Mouse (Mus musculus) neural tube, embryonic 14.5 days (tissue): ENCODE measurements around the gene 2010003K11Rik. TPM values are rescaled to one million over a fixed set of nuclear protein-coding genes. Genes with fewer than 3 reads are reported as not detected.
"Not testable (repeated sequence)": the region's sequence is repeated elsewhere in the genome, so short reads cannot be mapped to it uniquely, and the experiment has no call there.

Source experiments
- ATAC-seq: fragments of 200-750 bp; cut with Nextera tagmentation; 2 replicates; pipeline ENCODE4 v1.8.0; 2017; ENCODE audit warnings: low read depth, mild to moderate bottlenecking, moderate TSS enrichment, moderate library complexity
- H3K27ac ChIP-seq: fragments of 300-500 bp; sonication (generic); 2 replicates; pipeline ENCODE4 v1.5.1; 2014; ENCODE audit warnings: low read depth, mild to moderate bottlenecking, control low read depth, low read length, moderate library complexity, mixed read lengths
- H3K27me3 ChIP-seq: fragments of 300-500 bp; sonication (generic); 2 replicates; pipeline ENCODE4 v1.6.1; 2014; ENCODE audit warnings: low read length; ENCODE audit not compliant: control insufficient read depth, insufficient read depth
- H3K36me3 ChIP-seq: fragments of 300-500 bp; sonication (generic); 2 replicates; pipeline ENCODE4 v1.6.1; 2014; ENCODE audit warnings: low read length, mixed read lengths; ENCODE audit not compliant: control insufficient read depth, insufficient read depth
- H3K4me1 ChIP-seq: fragments of 300-500 bp; sonication (generic); 2 replicates; pipeline ENCODE4 v1.6.1; 2014; ENCODE audit warnings: low read length; ENCODE audit not compliant: control insufficient read depth, insufficient read depth
- H3K4me2 ChIP-seq: fragments of 300-500 bp; sonication (generic); 2 replicates; pipeline ENCODE4 v1.6.1; 2014; ENCODE audit warnings: mild to moderate bottlenecking, low read depth, low read length, control low read depth
- H3K4me3 ChIP-seq: fragments of 300-500 bp; sonication (generic); 2 replicates; pipeline ENCODE4 v1.5.1; 2014; ENCODE audit warnings: low read depth, low read length, control low read depth, mixed read lengths
- H3K9ac ChIP-seq: fragments of 300-500 bp; sonication (generic); replicated peaks from 2 replicates; pipeline ENCODE4 v1.6.1; 2014; ENCODE audit warnings: low read depth, mild to moderate bottlenecking, control low read depth, low read length, mixed read lengths
- H3K9me3 ChIP-seq: fragments of 300-500 bp; sonication (generic); 2 replicates; pipeline ENCODE4 v1.6.1; 2016; ENCODE audit warnings: low read length; ENCODE audit not compliant: control insufficient read depth
- WGBS: fragments of 180-500 bp; shearing (Covaris S2); extraction: QIAGEN DNeasy Blood & Tissue Kit; methylation state at CpG from one replicate; pipeline ENCODE4 v1.1.7; 2014; 5-methylcytosine and 5-hydroxymethylcytosine counted together
- polyA plus RNA-seq: library from polyadenylated mRNA; unstranded; fragments of >200 nt; fragmentation: Nextera tagmentation; extraction: Ambion mirVana; gene quantifications from 2 replicates; pipeline ENCODE4 v1.2.1, GENCODE M21; 2014

2010003K11Rik gene
- polyA plus RNA-seq, 1 experiment from 2014 or later: not detected

GRCm38 (mm10) chr19:4455071-4455800, 43.1 kb downstream of the 2010003K11Rik start:
- ATAC-seq: no peak
- Histone ChIP-seq H3K27me3 (no peaks in the 10 kb centered on the region), H3K4me3 (no peak overlapping the region), H3K36me3 (no peaks in the 10 kb centered on the region), H3K27ac (no peak overlapping the region), H3K9ac (no peak overlapping the region), H3K4me1 (no peaks in the 10 kb centered on the region), H3K4me2 (no peak overlapping the region), H3K9me3 (no peaks in the 10 kb centered on the region)
- 82% methylated on average over 15 of the region's 15 CpGs for WGBS

- 87% methylated on average over 1 of the region's 1 CpGs for WGBS
- not testable (repeated sequence) for ATAC-seq, H3K9me3 ChIP-seq, H3K27ac ChIP-seq, H3K27me3 ChIP-seq, H3K4me2 ChIP-seq, H3K36me3 ChIP-seq, H3K4me1 ChIP-seq, H3K9ac ChIP-seq, H3K4me3 ChIP-seq
Measured at GRCm38 (mm10) chr19:4454040-4454439, 44.3 kb downstream of the 2010003K11Rik start.

DNA sequence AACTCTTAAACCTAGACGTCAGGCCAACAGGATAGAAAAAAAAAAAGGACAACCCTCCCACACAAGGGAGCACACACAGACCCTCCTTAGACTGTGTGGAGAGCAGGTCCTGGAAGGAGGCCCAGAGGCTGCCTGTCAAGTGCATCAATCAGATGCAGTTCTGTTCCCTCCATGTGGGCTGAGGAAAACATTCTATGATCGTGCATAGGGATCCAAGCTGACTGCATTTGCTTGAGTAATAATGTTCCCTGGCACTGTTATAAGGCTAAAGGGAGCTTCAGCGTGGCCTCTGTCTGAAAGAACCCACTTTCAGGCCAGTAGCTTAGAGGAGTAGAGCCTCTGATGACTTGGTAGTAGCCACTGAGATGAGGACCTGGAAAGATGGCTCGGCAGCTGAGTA, 45.9 kb downstream of the 2010003K11Rik start:
- H3K4me2 ChIP-seq: no peak overlapping the region
- H3K4me3 ChIP-seq: no peak overlapping the region
- 45% methylated on average over 4 of the region's 4 CpGs for WGBS
- no peaks in the 10 kb centered on the region for H3K4me1 ChIP-seq
- no peak overlapping the region for H3K9ac ChIP-seq
- H3K9me3 ChIP-seq: no peaks in the 10 kb centered on the region
- no peak for ATAC-seq
- no peak overlapping the region for H3K27ac ChIP-seq
- H3K36me3 ChIP-seq: no peaks in the 10 kb centered on the region
- no peaks in the 10 kb centered on the region for H3K27me3 ChIP-seq

GRCm38 (mm10) chr19:4451965-4452364, 46.4 kb downstream of the 2010003K11Rik start:
- H3K27ac ChIP-seq: no peak overlapping the region
- H3K27me3 ChIP-seq: no peaks in the 10 kb centered on the region
- H3K9ac ChIP-seq: no peak overlapping the region
- no peak for ATAC-seq
- H3K4me2 ChIP-seq: no peak overlapping the region
- H3K9me3 ChIP-seq: no peaks in the 10 kb centered on the region
- no peaks in the 10 kb centered on the region for H3K36me3 ChIP-seq
- WGBS: 31% methylated on average over 5 of the region's 5 CpGs
- no peaks in the 10 kb centered on the region for H3K4me1 ChIP-seq
- H3K4me3 ChIP-seq: no peak overlapping the region

GRCm38 (mm10) chr19:4451098-4451497, 47.3 kb downstream of the 2010003K11Rik start:
- WGBS: 73% methylated on average over 8 of the region's 8 CpGs
- Histone ChIP-seq H3K27me3 (no peaks in the 10 kb centered on the region), H3K36me3 (no peaks in the 10 kb centered on the region), H3K9me3 (no peaks in the 10 kb centered on the region), H3K9ac (no peak overlapping the region), H3K4me3 (no peak overlapping the region), H3K4me2 (no peak overlapping the region), H3K27ac (no peak overlapping the region), H3K4me1 (no peaks in the 10 kb centered on the region)
- ATAC-seq: no peak

DNA sequence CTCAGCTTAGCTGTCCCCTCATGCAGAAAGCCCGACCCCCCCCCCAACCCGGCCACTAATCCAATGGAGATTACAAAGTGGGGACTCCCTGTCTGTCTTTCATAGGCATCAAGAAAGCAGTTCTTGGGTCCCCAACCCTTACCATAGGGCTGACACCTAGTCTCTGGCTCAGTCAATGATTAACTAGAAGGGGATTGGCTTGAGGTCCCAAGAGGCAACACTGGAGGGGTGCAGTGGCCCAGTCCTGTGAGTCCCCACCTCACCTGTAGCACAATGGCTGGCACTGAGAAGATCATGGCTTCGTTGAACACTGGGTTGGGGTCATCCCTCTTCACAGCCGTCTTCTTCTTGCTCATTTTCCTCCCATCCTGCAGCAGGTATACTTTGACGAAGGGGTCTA, 47.7 kb downstream of the 2010003K11Rik start:
- Histone ChIP-seq H3K36me3 (no peaks in the 10 kb centered on the region), H3K27ac (no peak overlapping the region), H3K9ac (no peak overlapping the region), H3K27me3 (no peaks in the 10 kb centered on the region), H3K4me1 (no peaks in the 10 kb centered on the region), H3K4me2 (no peak overlapping the region), H3K4me3 (no peak overlapping the region), H3K9me3 (no peaks in the 10 kb centered on the region)
- 78% methylated on average over 5 of the region's 5 CpGs for WGBS
- no peak for ATAC-seq

- no peak overlapping the region for H3K4me2 ChIP-seq
- no peak overlapping the region for H3K9ac ChIP-seq
- no peak for ATAC-seq
- no peak overlapping the region for H3K4me3 ChIP-seq
- H3K4me1 ChIP-seq: no peaks in the 10 kb centered on the region
- H3K36me3 ChIP-seq: no peaks in the 10 kb centered on the region
- 95% methylated on average over 9 of the region's 9 CpGs for WGBS
- no peaks in the 10 kb centered on the region for H3K27me3 ChIP-seq
- no peaks in the 10 kb centered on the region for H3K9me3 ChIP-seq
- H3K27ac ChIP-seq: no peak overlapping the region
Measured at GRCm38 (mm10) chr19:4449230-4449629, 49.2 kb downstream of the 2010003K11Rik start.

DNA sequence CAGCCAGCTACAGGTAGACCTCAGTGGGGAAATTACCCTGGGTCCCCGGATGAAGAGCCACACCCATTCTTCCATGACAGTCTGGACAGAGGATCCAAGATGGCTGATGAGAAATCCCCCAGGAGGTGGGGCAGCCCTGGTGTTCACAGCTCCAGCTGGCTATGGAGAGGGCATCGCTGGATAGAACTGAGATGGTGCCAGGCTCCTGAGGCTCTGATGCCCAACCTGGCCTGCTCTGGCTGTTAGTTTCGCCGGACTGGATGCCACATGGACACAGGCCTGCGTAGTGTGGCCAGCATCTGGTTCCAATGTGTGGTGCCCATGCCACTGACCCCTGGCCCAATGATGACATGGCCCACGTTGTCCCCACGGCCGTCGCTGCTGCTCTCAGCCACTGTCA, 50.9 kb downstream of the 2010003K11Rik start:
- 94% methylated on average over 9 of the region's 9 CpGs for WGBS
- no peak overlapping the region for H3K4me3 ChIP-seq

More for the DNA sequence above, 50.9 kb downstream of the 2010003K11Rik start:
- H3K9me3 ChIP-seq: no peaks in the 10 kb centered on the region
- no peak overlapping the region for H3K4me2 ChIP-seq
- no peak overlapping the region for H3K27ac ChIP-seq
- H3K9ac ChIP-seq: no peak overlapping the region
- H3K27me3 ChIP-seq: no peaks in the 10 kb centered on the region
- no peak for ATAC-seq
- H3K36me3 ChIP-seq: no peaks in the 10 kb centered on the region
- no peaks in the 10 kb centered on the region for H3K4me1 ChIP-seq
